Mouse (Mus musculus) MEL (cell line): ENCODE measurements around the gene Fkbp10. TPM values are rescaled to one million over a fixed set of nuclear protein-coding genes. Genes with fewer than 3 reads are reported as not detected.

Experiments used
- DNase-seq: peaks from one replicate; pipeline ENCODE4 v3.0.0; 2011; ENCODE audit warnings: low read depth, low spot score
- H3K27ac ChIP-seq: 2 replicates; pipeline ENCODE4 v1.5.1; 2012; ENCODE audit warnings: low read depth, mild to moderate bottlenecking, control low read depth, low read length, moderate library complexity; ENCODE audit not compliant: control insufficient read depth
- H3K27me3 ChIP-seq, 2 experiments: fragments of 150-350 bp in 1 of 2; sonication (generic) in 1 of 2; 2 replicates each; pipeline ENCODE4 v1.6.1; 2012; ENCODE audit warnings: low read length in 2 of 2, mild to moderate bottlenecking in 2 of 2, improper control_type of control experiment in 1 of 2, moderate library complexity in 1 of 2; ENCODE audit not compliant: insufficient read depth in 2 of 2, control insufficient read depth in 1 of 2
- H3K36me3 ChIP-seq, 2 experiments: 2 replicates each; pipeline ENCODE4 v1.6.1; 2012 to 2014; ENCODE audit warnings: low read length in 2 of 2, improper control_type of control experiment in 1 of 2, inconsistent platforms in 1 of 2, mild to moderate bottlenecking in 1 of 2; ENCODE audit not compliant: insufficient read depth in 2 of 2, control insufficient read depth in 1 of 2
- H3K4me1 ChIP-seq, 2 experiments: fragments of 150-350 bp in 1 of 2; sonication (generic) in 1 of 2; 2 replicates each; pipeline ENCODE4 v1.6.1; 2012; ENCODE audit warnings: low read length in 2 of 2, improper control_type of control experiment in 1 of 2, mild to moderate bottlenecking in 1 of 2; ENCODE audit not compliant: insufficient read depth in 2 of 2, control insufficient read depth in 1 of 2
- H3K4me3 ChIP-seq, 2 experiments: fragments of 150-350 bp in 1 of 2; sonication (generic) in 1 of 2; 2 replicates each; pipeline ENCODE4 v1.5.1; 2012; ENCODE audit warnings: low read depth in 2 of 2, low read length in 2 of 2, mild to moderate bottlenecking in 2 of 2, moderate library complexity in 2 of 2, control low read depth in 1 of 2, improper control_type of control experiment in 1 of 2; ENCODE audit not compliant: control insufficient read depth in 1 of 2, insufficient read depth in 1 of 2
- H3K79me2 ChIP-seq: 2 replicates; pipeline ENCODE4 v1.6.1; 2012; ENCODE audit warnings: mild to moderate bottlenecking, low read length, moderate library complexity; ENCODE audit not compliant: control insufficient read depth, poor library complexity, insufficient read depth
- H3K9ac ChIP-seq: 2 replicates; pipeline ENCODE4 v1.6.1; 2012; ENCODE audit warnings: low read depth, mild to moderate bottlenecking, control low read depth, low read length, moderate library complexity; ENCODE audit not compliant: control insufficient read depth, poor library complexity, severe bottlenecking
- H3K9me3 ChIP-seq: fragments of 150-350 bp; sonication (generic); replicated peaks from 2 replicates; pipeline ENCODE4 v1.6.1; 2012; ENCODE audit warnings: mild to moderate bottlenecking, low read length, improper control_type of control experiment, moderate library complexity; ENCODE audit not compliant: insufficient read depth
- BHLHE40 ChIP-seq: IDR thresholded peaks from 2 replicates; pipeline ENCODE4 v1.6.1; 2012; ENCODE audit warnings: low read depth, mild to moderate bottlenecking, inconsistent platforms, low read length, improper control_type of control experiment, borderline replicate concordance
- CHD1 ChIP-seq: IDR thresholded peaks from 2 replicates; pipeline ENCODE4 v1.6.1; 2012; ENCODE audit warnings: low read depth, mild to moderate bottlenecking, inconsistent platforms, low read length, improper control_type of control experiment
- CHD2 ChIP-seq: IDR thresholded peaks from 2 replicates; pipeline ENCODE4 v1.6.1; 2011; ENCODE audit warnings: low read length, improper control_type of control experiment
- CTCF ChIP-seq, 3 experiments: IDR thresholded peaks in 2 of 3; conservative IDR thresholded peaks in 1 of 3; 2 replicates each; pipeline ENCODE4 v1.5.1; 2011 to 2012; ENCODE audit warnings: low read length in 3 of 3, low read depth in 2 of 3, mild to moderate bottlenecking in 2 of 3, improper control_type of control experiment in 1 of 3, inconsistent platforms in 1 of 3, mixed read lengths in 1 of 3, moderate library complexity in 1 of 3; ENCODE audit not compliant: control insufficient read depth in 1 of 3, insufficient read depth in 1 of 3, poor library complexity in 1 of 3, severe bottlenecking in 1 of 3
- E2F4 ChIP-seq: IDR thresholded peaks from 2 replicates; pipeline ENCODE4 v1.6.1; 2011; ENCODE audit warnings: low read depth, low read length, improper control_type of control experiment, borderline replicate concordance
- ELF1 ChIP-seq: IDR thresholded peaks from 2 replicates; pipeline ENCODE4 v1.6.1; 2014; ENCODE audit warnings: low read depth, mild to moderate bottlenecking, inconsistent platforms, low read length, improper control_type of control experiment, moderate library complexity
- GABPA ChIP-seq: IDR thresholded peaks from 2 replicates; pipeline ENCODE4 v1.6.1; 2012; ENCODE audit warnings: low read depth, mild to moderate bottlenecking, inconsistent platforms, low read length, improper control_type of control experiment, moderate library complexity
- GATA1 ChIP-seq: IDR thresholded peaks from 2 replicates; pipeline ENCODE4 v1.6.1; 2011; ENCODE audit warnings: low read depth, low read length, improper control_type of control experiment
- HCFC1 ChIP-seq: IDR thresholded peaks from 2 replicates; pipeline ENCODE4 v1.6.1; 2012; ENCODE audit warnings: low read depth, mild to moderate bottlenecking, inconsistent platforms, low read length, improper control_type of control experiment, moderate library complexity
- JUND ChIP-seq: IDR thresholded peaks from 2 replicates; pipeline ENCODE4 v1.6.1; 2011; ENCODE audit warnings: low read depth, mild to moderate bottlenecking, improper control_type of control experiment, low read length
- KAT2A ChIP-seq: conservative IDR thresholded peaks from 2 replicates; pipeline ENCODE4 v1.6.1; 2012; ENCODE audit warnings: low read depth, low read length, improper control_type of control experiment, inconsistent platforms
- MAX ChIP-seq: IDR thresholded peaks from 2 replicates; pipeline ENCODE4 v1.6.1; 2011; ENCODE audit warnings: low read length, improper control_type of control experiment
- MEF2A ChIP-seq: IDR thresholded peaks from 2 replicates; pipeline ENCODE4 v1.6.1; 2014; ENCODE audit warnings: low read depth, mild to moderate bottlenecking, inconsistent platforms, low read length, improper control_type of control experiment; ENCODE audit not compliant: poor library complexity, insufficient replicate concordance, severe bottlenecking; ENCODE audit errors: extremely low read depth
- MXI1 ChIP-seq: IDR thresholded peaks from 2 replicates; pipeline ENCODE4 v1.6.1; 2011; ENCODE audit warnings: mild to moderate bottlenecking, low read depth, low read length, improper control_type of control experiment
- MYB ChIP-seq: IDR thresholded peaks from 2 replicates; pipeline ENCODE4 v1.6.1; 2011; ENCODE audit warnings: mild to moderate bottlenecking, low read depth, low read length, improper control_type of control experiment
- MYC ChIP-seq: IDR thresholded peaks from 2 replicates; pipeline ENCODE4 v1.6.1; 2011; ENCODE audit warnings: low read depth, mild to moderate bottlenecking, low read length, improper control_type of control experiment, moderate library complexity
- NRF1 ChIP-seq: IDR thresholded peaks from 2 replicates; pipeline ENCODE4 v1.6.1; 2014; ENCODE audit warnings: low read depth, mild to moderate bottlenecking, inconsistent platforms, low read length, improper control_type of control experiment, moderate library complexity; ENCODE audit not compliant: poor library complexity, insufficient read depth, severe bottlenecking
- RCOR1 ChIP-seq: IDR thresholded peaks from 2 replicates; pipeline ENCODE4 v1.6.1; 2012; ENCODE audit warnings: low read depth, mild to moderate bottlenecking, inconsistent platforms, low read length, improper control_type of control experiment
- SIN3A ChIP-seq: IDR thresholded peaks from 2 replicates; pipeline ENCODE4 v1.6.1; 2012; ENCODE audit warnings: low read length, improper control_type of control experiment, inconsistent platforms
- TBP ChIP-seq: IDR thresholded peaks from 2 replicates; pipeline ENCODE4 v1.8.0; 2011; ENCODE audit warnings: low read depth, low read length, improper control_type of control experiment
- TCF12 ChIP-seq: IDR thresholded peaks from 2 replicates; pipeline ENCODE4 v1.6.1; 2014; ENCODE audit warnings: low read depth, mild to moderate bottlenecking, inconsistent platforms, low read length, improper control_type of control experiment, moderate library complexity
- USF2 ChIP-seq, 2 experiments: IDR thresholded peaks; 2 replicates each; pipeline ENCODE4 v1.6.1; 2011 to 2012; ENCODE audit warnings: improper control_type of control experiment in 2 of 2, low read length in 2 of 2, borderline replicate concordance in 1 of 2, inconsistent platforms in 1 of 2, low read depth in 1 of 2, mild to moderate bottlenecking in 1 of 2; ENCODE audit not compliant: insufficient read depth in 1 of 2
- ZC3H11A ChIP-seq: IDR thresholded peaks from 2 replicates; pipeline ENCODE4 v1.6.1; 2012; ENCODE audit warnings: low read depth, mild to moderate bottlenecking, inconsistent platforms, low read length, improper control_type of control experiment
- ZKSCAN1 ChIP-seq: IDR thresholded peaks from 2 replicates; pipeline ENCODE4 v1.6.1; 2012; ENCODE audit warnings: low read depth, mild to moderate bottlenecking, inconsistent platforms, low read length, improper control_type of control experiment, moderate library complexity
- ZMIZ1 ChIP-seq: IDR thresholded peaks from 2 replicates; pipeline ENCODE4 v1.6.1; 2012; ENCODE audit warnings: low read depth, mild to moderate bottlenecking, inconsistent platforms, low read length, improper control_type of control experiment, moderate library complexity
- ZNF384 ChIP-seq: IDR thresholded peaks from 2 replicates; pipeline ENCODE4 v1.6.1; 2012; ENCODE audit warnings: low read depth, mild to moderate bottlenecking, inconsistent platforms, low read length, improper control_type of control experiment
- polyA plus RNA-seq, 2 experiments: library from polyadenylated mRNA; stranded (reverse) in 1 of 2; unstranded in 1 of 2; fragments of >175 nt in 1 of 2; fragments of >200 nt in 1 of 2; gene quantifications; 2 replicates each; pipeline versions ENCODE4 v1.2.1 to v1.2.4; 2012; ENCODE audit warnings: low replicate concordance in 2 of 2, low read depth in 1 of 2; ENCODE audit not compliant: insufficient read length in 2 of 2, insufficient read depth in 1 of 2, missing spikeins in 1 of 2
- total RNA-seq: library from RNA; depleted of rRNA; stranded (reverse); fragments of 300-350 nt; gene quantifications from 2 replicates; pipeline ENCODE4 v1.2.3, GENCODE M21; 2012

The Fkbp10 gene
- total and polyA plus RNA-seq, 3 experiments, result 0.19 to 0.28 TPM; not detected in 1

GRCm38 (mm10) chr11:100403445-100404134 is 11.9 kb upstream of the Fkbp10 start:
- no peaks in the 10 kb centered on the region for H3K27me3 ChIP-seq
- no peak for TF ChIP-seq ZMIZ1
- no peak for TF ChIP-seq USF2 (IDR thresholded peaks at IDR 0.05; ENCODE audit: borderline replicate concordance in 1 of 2, insufficient read depth in 1 of 2, low read depth in 1 of 2, low read length in 2 of 2)
- TF ChIP-seq HCFC1, result no peak
- no peak for TF ChIP-seq BHLHE40
- no peak for TF ChIP-seq MAX
- TF ChIP-seq MXI1, result no peak
- TF ChIP-seq MYB, result no peak
- TF ChIP-seq MYC, result no peak
- TF ChIP-seq ZKSCAN1, result no peak
- TF ChIP-seq CTCF (IDR thresholded peaks at IDR 0.05 in 2 of 3, conservative IDR thresholded peaks at IDR 0.05 in 1 of 3; ENCODE audit: control insufficient read depth in 1 of 3, insufficient read depth in 1 of 3, low read depth in 2 of 3, low read length in 3 of 3, poor library complexity in 1 of 3, severe bottlenecking in 1 of 3), result no peak
- TF ChIP-seq E2F4, result no peak
- no peak for TF ChIP-seq CHD1
- no peak for TF ChIP-seq SIN3A
- TF ChIP-seq TBP, result no peak
- TF ChIP-seq ELF1, result no peak

DNA sequence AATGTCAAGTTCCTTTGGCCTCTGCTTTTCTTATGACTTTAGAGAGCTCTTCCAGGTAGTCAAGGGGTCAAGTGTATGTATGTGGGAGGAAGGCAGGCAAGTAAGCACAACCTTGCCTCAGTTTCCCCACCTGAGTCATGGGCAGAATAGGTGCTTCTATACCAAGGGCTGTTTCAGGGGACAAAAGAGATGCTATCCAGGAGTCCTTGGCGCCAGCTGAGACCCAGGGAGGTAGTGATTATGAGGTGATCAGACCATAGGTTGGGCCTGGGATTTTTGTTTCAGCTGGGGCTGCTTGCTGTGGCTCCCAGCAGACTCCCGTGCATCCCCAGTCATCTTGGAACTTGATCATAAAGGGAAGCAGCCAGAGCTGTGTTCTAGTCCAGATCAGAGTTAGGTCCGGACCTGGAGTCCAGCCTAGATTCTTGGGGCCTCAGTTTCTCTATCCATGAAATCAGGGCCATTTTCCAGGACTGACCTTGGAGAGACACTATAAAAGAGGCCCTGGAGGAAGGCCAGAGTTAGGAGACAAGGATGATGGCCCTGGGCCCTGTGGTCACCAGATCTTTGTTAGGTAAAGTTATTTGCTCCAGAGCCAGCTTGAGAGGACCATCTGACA is 10.9 kb upstream of the Fkbp10 start:
- no peaks in the 10 kb centered on the region for H3K79me2 ChIP-seq
- no peak overlapping the region for H3K9ac ChIP-seq
- H3K4me3 ChIP-seq, result no peak overlapping the region
- DNase-seq, result no peak
- TF ChIP-seq KAT2A, result no peak
- no peak for TF ChIP-seq JUND
- TF ChIP-seq RCOR1, result no peak
- TF ChIP-seq ZMIZ1, result no peak
- no peak for TF ChIP-seq TCF12
- no peak for TF ChIP-seq MEF2A
- no peak for TF ChIP-seq BHLHE40
- TF ChIP-seq HCFC1, result no peak
- no peak for TF ChIP-seq TBP
- TF ChIP-seq GABPA, result no peak
- TF ChIP-seq ZNF384, result no peak
- TF ChIP-seq NRF1, result no peak
- no peak for TF ChIP-seq MYC
- no peak for TF ChIP-seq ZC3H11A
- no peak for TF ChIP-seq SIN3A
- no peak for TF ChIP-seq GATA1
- TF ChIP-seq MAX, result no peak
- TF ChIP-seq CHD2, result no peak
- TF ChIP-seq, all 39 proteins: peak for 0
- H3K9me3 ChIP-seq, result no peaks in the 10 kb centered on the region
- H3K27me3 ChIP-seq, result no peaks in the 10 kb centered on the region
- H3K36me3 ChIP-seq, result peaks cover 0 to 19% of the 10 kb centered on the region in 2 experiments; a peak in 2 of 4 replicates
- peaks cover 20 to 34% of the 10 kb centered on the region in 2 experiments for H3K4me1 ChIP-seq
- H3K27ac ChIP-seq, result no peak overlapping the region

More at GRCm38 (mm10) chr11:100403445-100404134, 11.9 kb upstream of the Fkbp10 start:
- no peak for DNase-seq
- Histone ChIP-seq H3K4me1 (peaks cover 20 to 43% of the 10 kb centered on the region in 2 experiments), H3K27ac (no peak overlapping the region), H3K9ac (no peak overlapping the region), H3K4me3 (no peak overlapping the region), H3K36me3 (peaks cover 0 to 22% of the 10 kb centered on the region in 2 experiments; a peak in 2 of 4 replicates), H3K79me2 (no peaks in the 10 kb centered on the region), H3K9me3 (no peaks in the 10 kb centered on the region)
